Mouse (Mus musculus): Measurements from ENCODE around the gene Ccpg1os.

- TF ChIP-seq POLR2A (IDR thresholded peaks at IDR 0.05; ENCODE audit: borderline replicate concordance, low read depth, low read length) (no peak), CTCF (IDR thresholded peaks at IDR 0.05; ENCODE audit: low read depth, low read length) (0 out of 2 replicates have a peak, but pooled peaks have one; percentile 18)
Measured at GRCm38 (mm10) chr9:72969874-72970273, 15.3 kb downstream of the Ccpg1os start.
